Mouse (Mus musculus) ovary, adult 18-20 months (tissue): ENCODE measurements around the gene Pi4ka.

Experiments
- DNase-seq: peaks from one replicate; pipeline ENCODE4 v3.0.0; 2022; ENCODE audit warnings: low spot score, mixed read lengths

Gene Pi4ka

GRCm38 (mm10) chr16:17271856-17272255 is 134.3 kb downstream of the Pi4ka start:
- no peak for DNase-seq

GRCm38 (mm10) chr16:17271124-17271523 is 135.0 kb downstream of the Pi4ka start:
- no peak for DNase-seq

- no peak for DNase-seq
Measured at GRCm38 (mm10) chr16:17269872-17270271, 136.2 kb downstream of the Pi4ka start.

- no peak for DNase-seq
Measured at GRCm38 (mm10) chr16:17267937-17268336, 138.2 kb downstream of the Pi4ka start.

- no peak for DNase-seq
Measured at GRCm38 (mm10) chr16:17266113-17266512, 140.0 kb downstream of the Pi4ka start.

GRCm38 (mm10) chr16:17261341-17261740 is 144.8 kb downstream of the Pi4ka start:
- DNase-seq, result no peak

- DNase-seq, result no peak
Measured at GRCm38 (mm10) chr16:17258917-17259316, 147.2 kb downstream of the Pi4ka start.

GRCm38 (mm10) chr16:17257359-17257821 is 148.7 kb downstream of the Pi4ka start:
- no peak for DNase-seq

- DNase-seq, result no peak
Measured at GRCm38 (mm10) chr16:17255270-17255669, 150.8 kb downstream of the Pi4ka start.

GRCm38 (mm10) chr16:17254005-17254597 is 152.0 kb downstream of the Pi4ka start:
- DNase-seq, result no peak

GRCm38 (mm10) chr16:17252841-17253240 is 153.3 kb downstream of the Pi4ka start:
- DNase-seq, result no peak

GRCm38 (mm10) chr16:17252086-17252726 is 153.9 kb downstream of the Pi4ka start:
- DNase-seq, result no peak

GRCm38 (mm10) chr16:17251539-17251938 is 154.6 kb downstream of the Pi4ka start:
- DNase-seq, result peak; percentile 41

- no peak for DNase-seq
Measured at GRCm38 (mm10) chr16:17249135-17249534, 157.0 kb downstream of the Pi4ka start.

- DNase-seq, result no peak
Measured at GRCm38 (mm10) chr16:17247727-17248126, 158.4 kb downstream of the Pi4ka start.

- DNase-seq, result no peak
Measured at GRCm38 (mm10) chr16:17244996-17245395, 161.1 kb downstream of the Pi4ka start.

GRCm38 (mm10) chr16:17243731-17244130 is 162.4 kb downstream of the Pi4ka start:
- DNase-seq, result no peak

GRCm38 (mm10) chr16:17239409-17239808 is 166.7 kb downstream of the Pi4ka start:
- DNase-seq, result no peak

GRCm38 (mm10) chr16:17237634-17238033 is 168.5 kb downstream of the Pi4ka start:
- no peak for DNase-seq

GRCm38 (mm10) chr16:17234916-17235665 is 171.0 kb downstream of the Pi4ka start:
- DNase-seq, result no peak

- DNase-seq, result no peak
Measured at GRCm38 (mm10) chr16:17234499-17234895, 171.6 kb downstream of the Pi4ka start.

GRCm38 (mm10) chr16:17233702-17234498 is 172.2 kb downstream of the Pi4ka start:
- DNase-seq, result no peak
